ENCODE assay signal across 9 mouse cellular contexts in the genomic region with DNA sequence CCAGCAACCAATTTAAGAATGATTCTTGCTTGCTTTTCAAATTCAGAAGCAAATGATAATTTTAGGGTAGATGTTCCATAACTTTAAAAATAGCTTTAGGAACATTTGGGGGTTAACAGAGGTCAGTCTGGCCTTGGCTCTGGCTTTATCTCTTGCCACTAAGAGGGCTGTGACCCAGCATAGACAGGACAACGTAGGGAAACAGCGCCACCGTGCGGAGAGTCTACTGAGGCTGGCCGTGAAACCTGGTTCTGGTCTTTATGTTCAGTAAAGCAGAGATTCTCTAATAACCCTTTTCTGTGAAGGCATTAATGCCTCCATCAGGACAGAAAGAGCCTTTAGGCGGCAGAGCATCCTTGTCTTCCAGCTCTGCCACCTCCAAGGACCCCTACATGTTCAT. TPM values are rescaled to one million over a fixed set of nuclear protein-coding genes. Genes with fewer than 3 reads are reported as not detected.
DNase-seq lines count a peak whose midpoint lies in the region; ATAC-seq lines count a peak whose summit lies in the region.
"Had no signal": no experiment of that assay in that cellular context is flagged by ENCODE, and none has a peak within 500 bp of the region (broad histone marks: within the 10 kb centered on the region; RNA-seq: fewer than 3 reads in every experiment).

No protein-coding gene starts in this region.

- no peaks in the 10 kb centered on the region for H3K36me3 ChIP-seq in hindbrain, embryonic 10.5 days
- no peaks in the 10 kb centered on the region for H3K36me3 ChIP-seq in hindbrain, embryonic 13.5 days
- no peaks in the 10 kb centered on the region for H3K36me3 ChIP-seq in stomach, embryonic 15.5 days
- H3K36me3 ChIP-seq: embryonic facial prominence, embryonic 12.5 days had no signal

- H3K4me2 ChIP-seq in hindbrain, embryonic 13.5 days = no peak overlapping the region
- no peak overlapping the region for H3K4me2 ChIP-seq in stomach, embryonic 15.5 days
- H3K4me2 ChIP-seq: embryonic facial prominence, embryonic 12.5 days had no signal

- H3K27ac ChIP-seq in hindbrain, embryonic 10.5 days = no peak overlapping the region
- no peak overlapping the region for H3K27ac ChIP-seq in hindbrain, embryonic 13.5 days
- no peak overlapping the region for H3K27ac ChIP-seq in stomach, embryonic 15.5 days
- H3K27ac ChIP-seq: embryonic facial prominence, embryonic 12.5 days had no signal

- H3K9me3 ChIP-seq in hindbrain, embryonic 10.5 days = no peaks in the 10 kb centered on the region
- no peaks in the 10 kb centered on the region for H3K9me3 ChIP-seq in hindbrain, embryonic 13.5 days
- no peaks in the 10 kb centered on the region for H3K9me3 ChIP-seq in stomach, embryonic 15.5 days
- H3K9me3 ChIP-seq: embryonic facial prominence, embryonic 12.5 days had no signal

- no peaks in the 10 kb centered on the region for H3K4me1 ChIP-seq in hindbrain, embryonic 10.5 days (replicated peaks)
- H3K4me1 ChIP-seq in hindbrain, embryonic 13.5 days (replicated peaks) = no peaks in the 10 kb centered on the region
- no peaks in the 10 kb centered on the region for H3K4me1 ChIP-seq in stomach, embryonic 15.5 days
- H3K4me1 ChIP-seq: embryonic facial prominence, embryonic 12.5 days had no signal

- no peak overlapping the region for H3K4me3 ChIP-seq in hindbrain, embryonic 10.5 days
- no peak overlapping the region for H3K4me3 ChIP-seq in hindbrain, embryonic 13.5 days
- no peak overlapping the region for H3K4me3 ChIP-seq in stomach, embryonic 15.5 days (replicated peaks)
- H3K4me3 ChIP-seq: embryonic facial prominence, embryonic 12.5 days had no signal

- H3K27me3 ChIP-seq in hindbrain, embryonic 10.5 days (ENCODE audit: insufficient read depth, poor library complexity, severe bottlenecking) = no peaks in the 10 kb centered on the region
- H3K27me3 ChIP-seq in hindbrain, embryonic 13.5 days = no peaks in the 10 kb centered on the region
- H3K27me3 ChIP-seq in stomach, embryonic 15.5 days (replicated peaks) = no peaks in the 10 kb centered on the region
- H3K27me3 ChIP-seq: embryonic facial prominence, embryonic 12.5 days had no signal

- no peak for ATAC-seq in hindbrain, embryonic 13.5 days (ENCODE audit: low FRiP score)
- ATAC-seq in inflammation-experienced regulatory T-cells, adult 6 months = peak; percentile 60
- ATAC-seq in monocyte, adult 5-6 weeks (replicated peaks; ENCODE audit: insufficient number of reproducible peaks, low FRiP score, low TSS enrichment, poor library complexity, severe bottlenecking) = peak; percentile 93
- peak; percentile 50; the same call in 1 of the 2 replicates for ATAC-seq in stomach, embryonic 15.5 days (ENCODE audit: insufficient read depth, low FRiP score, low read depth)

- intact Hi-C loops in left cerebral cortex, postnatal 25 days (cut with DNase I) = loop anchor here (1.0 to 10.0 kb wide), 4 partner anchors 62 to 462 kb away; no protein-coding TSS in a partner anchor

- 5% methylated on average over 6 of the region's 6 CpGs for WGBS in hindbrain, embryonic 10.5 days
- WGBS in hindbrain, embryonic 13.5 days = 2% methylated on average over 6 of the region's 6 CpGs
- 4% methylated on average over 6 of the region's 6 CpGs for WGBS in stomach, embryonic 15.5 days

- H3K9ac ChIP-seq in hindbrain, embryonic 13.5 days = no peak overlapping the region
- H3K9ac ChIP-seq in stomach, embryonic 15.5 days = no peak overlapping the region
- H3K9ac ChIP-seq: embryonic facial prominence, embryonic 12.5 days had no signal

- DNase-seq in hindbrain, embryonic 10.5 days (ENCODE audit: low spot score) = peak; percentile 80
- peak; percentile 75 for DNase-seq in c-Kit-positive CD71-negative TER-119-negative erythroid progenitor cells, embryonic 14.5 days (ENCODE audit: low read depth)
- peak; percentile 52 to 80 for DNase-seq in frontal cortex, postnatal 14 days (ENCODE audit: low spot score in 2 of 2)
- DNase-seq in left cerebral cortex, postnatal 25 days (ENCODE audit: low spot score in 2 of 2) = peak; percentile 82 to 86

RNA-seq across cellular contexts. Expression of a gene that starts 9.3 kb away (rescaled TPM):
- polyA plus RNA-seq in hindbrain, embryonic 10.5 days (2016; fragmentation: Nextera tagmentation; extraction: Ambion mirVana) = 1.2 and 3.5 TPM in 2 replicates
- polyA plus RNA-seq in hindbrain, embryonic 13.5 days (2015; fragmentation: Nextera tagmentation; extraction: Ambion mirVana) = 4.8 and 5.9 TPM in 2 replicates
- polyA plus RNA-seq in inflammation-experienced regulatory T-cells, adult 6 months (2017; shearing (Covaris generic)) = not detected
- total RNA-seq in left cerebral cortex, postnatal 25 days (2021) = 10 to 100 TPM in 1 of 2 experiments, 1 to 10 TPM in 1; 8.1 to 13.8 TPM
- 2.4 to 11.1 TPM (median 5.7 TPM) in 3 replicates for total RNA-seq in monocyte, adult 5-6 weeks (2017)
- 3.3 and 4.4 TPM in 2 replicates for polyA plus RNA-seq in stomach, embryonic 15.5 days (2015; fragmentation: Nextera tagmentation; extraction: Ambion mirVana)

RNA-seq across cellular contexts. Expression of a gene that starts 20.9 kb away (rescaled TPM):
- 0.10 and 0.15 TPM in 2 replicates for polyA plus RNA-seq in hindbrain, embryonic 10.5 days (2016; fragmentation: Nextera tagmentation; extraction: Ambion mirVana)
- 0.14 and 0.35 TPM in 2 replicates for polyA plus RNA-seq in hindbrain, embryonic 13.5 days (2015; fragmentation: Nextera tagmentation; extraction: Ambion mirVana)
- polyA plus RNA-seq in inflammation-experienced regulatory T-cells, adult 6 months (2017; shearing (Covaris generic)) = 1 to 10 TPM in 2 of 3 experiments, not detected in 1; 2.8 to 5.6 TPM
- under 1 TPM; 0.07 to 0.11 TPM for total RNA-seq in left cerebral cortex, postnatal 25 days (2021)
- total RNA-seq in monocyte, adult 5-6 weeks (2017) = 19.1 to 30.4 TPM (median 20.9 TPM) in 3 replicates
- 0.68 and 0.99 TPM in 2 replicates for polyA plus RNA-seq in stomach, embryonic 15.5 days (2015; fragmentation: Nextera tagmentation; extraction: Ambion mirVana)

RNA-seq across cellular contexts. Expression of a gene that starts 22.9 kb away (rescaled TPM):
- 1.8 and 2.5 TPM in 2 replicates for polyA plus RNA-seq in hindbrain, embryonic 10.5 days (2016; fragmentation: Nextera tagmentation; extraction: Ambion mirVana)
- 0.74 and 1.00 TPM in 2 replicates for polyA plus RNA-seq in hindbrain, embryonic 13.5 days (2015; fragmentation: Nextera tagmentation; extraction: Ambion mirVana)
- not detected for polyA plus RNA-seq in inflammation-experienced regulatory T-cells, adult 6 months (2017; shearing (Covaris generic))
- not detected for total RNA-seq in left cerebral cortex, postnatal 25 days (2021)
- total RNA-seq in monocyte, adult 5-6 weeks (2017) = 3.4 to 26.7 TPM in 2 of 3 replicates, not detected in the other
- polyA plus RNA-seq in stomach, embryonic 15.5 days (2015; fragmentation: Nextera tagmentation; extraction: Ambion mirVana) = 0.42 and 0.84 TPM in 2 replicates

RNA-seq across cellular contexts. Expression of a gene that starts 37.6 kb away (rescaled TPM):
- 0.30 and 0.47 TPM in 2 replicates for polyA plus RNA-seq in hindbrain, embryonic 10.5 days (2016; fragmentation: Nextera tagmentation; extraction: Ambion mirVana)
- 0.14 and 0.17 TPM in 2 replicates for polyA plus RNA-seq in hindbrain, embryonic 13.5 days (2015; fragmentation: Nextera tagmentation; extraction: Ambion mirVana)
- polyA plus RNA-seq in inflammation-experienced regulatory T-cells, adult 6 months (2017; shearing (Covaris generic)) = 10 to 100 TPM in 2 of 3 experiments, under 1 TPM in 1; 0.69 to 12.3 (median 11.3) TPM
- total RNA-seq in left cerebral cortex, postnatal 25 days (2021) = under 1 TPM; 0.18 to 0.57 TPM
- total RNA-seq in monocyte, adult 5-6 weeks (2017) = 21.6 to 25.3 TPM (median 23.0 TPM) in 3 replicates
- polyA plus RNA-seq in stomach, embryonic 15.5 days (2015; fragmentation: Nextera tagmentation; extraction: Ambion mirVana) = 0.30 and 0.48 TPM in 2 replicates
